Mouse (Mus musculus) right cerebral cortex, postnatal 14 days (tissue): ENCODE measurements around the gene Gm38392.
"Not testable (repeated sequence)": the region's sequence is repeated elsewhere in the genome, so short reads cannot be mapped to it uniquely, and the experiment has no call there.

Experiments
- DNase-seq: peaks from one replicate; pipeline ENCODE4 v3.0.0; 2022

Gm38392 gene

GRCm38 (mm10) chr3:88276529-88277143, 10.4 kb downstream of the Gm38392 start:
- peak; percentile 20 for DNase-seq

GRCm38 (mm10) chr3:88276121-88276520, 10.9 kb downstream of the Gm38392 start:
- DNase-seq, result no peak

- DNase-seq, result no peak
These were observed 13.0 kb downstream of the Gm38392 start for GRCm38 (mm10) chr3:88274002-88274401.

DNA sequence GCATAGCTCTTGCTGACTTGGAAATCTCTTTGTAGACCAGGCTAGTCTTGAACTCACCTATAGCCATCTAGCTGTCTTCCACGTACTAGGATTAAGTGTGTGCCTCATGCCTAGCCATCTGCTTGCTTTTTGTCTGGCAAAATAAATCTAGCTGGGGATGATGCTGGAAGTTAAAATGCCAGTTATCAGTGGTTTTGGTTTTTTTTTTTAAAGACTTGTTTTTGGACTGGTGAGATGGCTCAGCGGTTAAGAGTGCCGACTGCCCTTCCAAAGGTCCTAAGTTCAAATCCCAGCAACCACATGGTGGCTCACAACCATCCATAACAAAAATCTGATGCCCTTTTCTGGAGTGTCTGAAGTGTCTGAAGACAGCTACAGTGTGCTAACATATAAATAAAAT, 15.2 kb downstream of the Gm38392 start:
- DNase-seq, result no peak

DNA sequence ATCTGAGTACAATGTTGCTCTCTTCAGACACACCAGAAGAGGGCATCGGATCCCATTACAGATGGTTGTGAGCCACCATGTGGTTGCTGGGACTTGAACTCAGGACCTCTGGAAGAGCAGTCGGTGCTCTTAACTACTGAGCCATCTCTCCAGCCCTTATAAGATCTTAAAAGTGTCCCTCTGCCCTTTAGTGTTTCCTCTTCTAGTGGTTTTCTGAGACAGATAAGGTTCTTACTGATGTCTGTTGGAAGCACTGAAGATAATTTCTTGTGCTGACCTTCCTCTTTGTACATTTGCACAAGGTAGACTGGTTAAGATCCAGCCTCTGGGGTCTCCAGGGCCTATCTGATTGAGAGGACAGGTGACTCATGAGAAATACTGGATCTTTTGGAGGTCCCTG, 15.7 kb downstream of the Gm38392 start:
- not testable (repeated sequence) for DNase-seq

DNA sequence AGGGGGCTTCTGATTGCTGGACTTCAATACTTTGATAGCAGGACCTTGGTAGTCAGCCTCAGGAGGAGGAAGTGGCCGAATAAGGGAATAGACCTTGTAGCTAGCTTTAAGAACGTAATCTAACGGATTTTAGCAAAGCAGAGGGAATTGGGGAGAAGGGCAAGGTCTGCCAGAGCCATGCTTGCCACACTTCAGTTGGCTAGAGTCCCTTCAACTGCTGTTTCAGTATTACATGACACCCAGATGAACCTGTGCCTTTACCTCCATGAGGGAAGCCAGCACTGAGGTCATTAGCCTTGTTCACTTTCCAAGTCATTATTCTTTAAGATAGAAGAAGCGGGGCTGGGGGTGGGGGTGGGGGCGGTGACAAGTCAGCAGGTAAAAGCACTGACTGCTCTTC, 18.0 kb downstream of the Gm38392 start:
- DNase-seq, result no peak

DNA sequence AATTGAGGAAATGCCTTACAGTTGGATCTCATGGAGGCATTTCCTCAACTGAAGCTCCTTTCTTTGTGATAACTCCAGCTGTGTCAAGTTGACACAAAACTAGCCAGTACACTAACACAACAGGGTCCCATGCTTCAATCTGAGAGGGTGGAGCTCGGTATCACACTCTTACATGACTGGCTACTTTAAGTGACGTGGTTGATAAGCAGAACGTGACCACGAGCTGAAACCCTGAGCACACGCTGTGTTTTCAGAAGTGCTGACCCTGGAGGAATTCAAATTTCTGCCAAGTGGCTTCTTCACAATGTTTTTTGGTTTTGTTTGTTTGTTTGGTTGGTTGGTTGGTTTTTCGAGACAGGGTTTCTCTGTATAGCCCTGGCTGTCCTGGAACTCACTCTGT, 19.0 kb downstream of the Gm38392 start:
- DNase-seq, result not testable (repeated sequence)

- no peak for DNase-seq
These were observed 24.7 kb downstream of the Gm38392 start for GRCm38 (mm10) chr3:88262346-88262745.

DNA sequence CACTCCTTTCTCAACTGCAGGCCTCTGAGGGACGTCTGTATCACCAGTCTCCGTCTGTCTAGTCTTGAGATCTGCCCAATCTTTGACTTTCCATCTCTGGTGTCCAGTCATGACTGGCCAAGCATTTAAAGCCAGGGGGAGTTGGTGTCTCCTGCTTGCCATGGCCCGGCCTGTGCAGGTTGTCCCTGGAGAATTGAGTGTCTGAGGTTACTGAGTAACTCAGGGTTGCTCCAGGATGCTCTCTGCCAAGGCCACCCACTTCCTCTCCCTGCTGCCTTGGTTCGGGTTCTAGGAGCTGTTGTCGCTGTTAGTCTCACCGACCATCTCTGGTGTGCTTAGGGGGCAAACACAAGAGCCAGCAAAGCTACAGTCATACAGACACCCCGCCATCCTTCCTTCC, 30.6 kb downstream of the Gm38392 start:
- DNase-seq, result no peak

DNA sequence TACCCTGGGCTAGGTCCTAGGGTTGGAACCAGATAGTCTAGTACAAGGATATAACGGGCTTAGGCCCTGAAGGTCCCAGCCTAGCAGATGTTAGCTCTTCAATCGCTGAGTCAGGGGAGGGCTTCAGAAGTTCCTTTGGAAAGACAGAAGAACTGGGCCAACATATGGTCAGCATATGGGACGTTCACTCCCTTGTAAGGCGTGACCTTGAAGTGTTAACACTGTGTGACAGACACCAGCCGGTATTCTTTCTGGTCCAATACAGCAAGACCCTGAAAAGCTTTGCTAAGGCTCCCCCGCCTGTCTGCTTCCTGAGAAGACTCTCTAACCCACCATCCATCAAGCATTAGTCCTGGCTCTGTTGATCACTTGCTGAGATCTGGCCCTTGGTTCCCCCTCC, 31.1 kb downstream of the Gm38392 start:
- DNase-seq, result no peak

GRCm38 (mm10) chr3:88254268-88254926, 32.6 kb downstream of the Gm38392 start, which contains the start of gene Rhbg:
Gene Rhbg (minus strand): TSS chr3:88254709.
- no peak for DNase-seq

GRCm38 (mm10) chr3:88252739-88253138, 34.3 kb downstream of the Gm38392 start:
- DNase-seq, result no peak

GRCm38 (mm10) chr3:88248406-88248805, 38.6 kb downstream of the Gm38392 start:
- DNase-seq, result no peak

DNA sequence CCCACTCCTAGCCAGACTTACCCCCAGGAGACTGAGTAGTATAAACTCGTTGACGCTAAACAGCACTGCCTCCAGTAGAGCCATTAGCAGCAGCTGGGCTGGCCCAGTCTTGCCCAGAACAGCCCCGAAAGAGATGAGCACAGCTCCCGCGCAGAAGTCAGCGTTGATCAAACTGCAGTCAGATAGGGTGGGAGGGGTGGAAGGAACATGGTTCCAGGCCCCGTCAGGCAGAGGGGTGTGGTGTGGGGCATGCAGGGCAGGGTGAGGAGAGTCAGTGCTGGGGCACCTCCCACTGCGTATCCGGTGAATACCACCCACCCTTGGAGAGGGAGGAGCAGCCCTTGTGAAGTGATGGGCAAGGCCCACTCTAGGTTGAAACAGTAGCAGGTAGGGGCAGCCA, 39.3 kb downstream of the Gm38392 start:
- DNase-seq, result no peak

GRCm38 (mm10) chr3:88245811-88246210, 41.2 kb downstream of the Gm38392 start:
- peak; percentile 84 for DNase-seq

DNA sequence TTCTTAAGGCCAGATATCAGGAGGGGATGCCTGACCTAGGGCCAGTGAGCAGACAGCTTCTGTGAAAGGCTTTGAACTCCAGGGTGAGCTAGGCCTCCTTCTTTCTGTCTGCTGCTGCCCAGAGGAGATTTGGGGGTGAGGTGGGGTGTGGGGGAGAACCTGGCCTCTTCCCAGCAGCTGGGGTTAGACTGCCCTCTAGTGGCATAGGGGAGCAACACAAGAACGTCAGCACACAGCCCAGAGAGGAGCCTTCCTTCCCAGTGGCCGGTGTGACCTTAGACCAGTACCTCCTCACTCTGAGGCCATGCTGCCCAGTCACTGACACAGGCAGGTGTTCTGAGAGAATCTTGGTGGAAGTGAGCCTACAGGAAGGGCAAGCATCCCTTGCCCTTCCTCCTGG, 42.9 kb downstream of the Gm38392 start:
- DNase-seq, result peak; percentile 64

GRCm38 (mm10) chr3:88242531-88242930, 44.5 kb downstream of the Gm38392 start:
- DNase-seq, result peak; percentile 79

DNA sequence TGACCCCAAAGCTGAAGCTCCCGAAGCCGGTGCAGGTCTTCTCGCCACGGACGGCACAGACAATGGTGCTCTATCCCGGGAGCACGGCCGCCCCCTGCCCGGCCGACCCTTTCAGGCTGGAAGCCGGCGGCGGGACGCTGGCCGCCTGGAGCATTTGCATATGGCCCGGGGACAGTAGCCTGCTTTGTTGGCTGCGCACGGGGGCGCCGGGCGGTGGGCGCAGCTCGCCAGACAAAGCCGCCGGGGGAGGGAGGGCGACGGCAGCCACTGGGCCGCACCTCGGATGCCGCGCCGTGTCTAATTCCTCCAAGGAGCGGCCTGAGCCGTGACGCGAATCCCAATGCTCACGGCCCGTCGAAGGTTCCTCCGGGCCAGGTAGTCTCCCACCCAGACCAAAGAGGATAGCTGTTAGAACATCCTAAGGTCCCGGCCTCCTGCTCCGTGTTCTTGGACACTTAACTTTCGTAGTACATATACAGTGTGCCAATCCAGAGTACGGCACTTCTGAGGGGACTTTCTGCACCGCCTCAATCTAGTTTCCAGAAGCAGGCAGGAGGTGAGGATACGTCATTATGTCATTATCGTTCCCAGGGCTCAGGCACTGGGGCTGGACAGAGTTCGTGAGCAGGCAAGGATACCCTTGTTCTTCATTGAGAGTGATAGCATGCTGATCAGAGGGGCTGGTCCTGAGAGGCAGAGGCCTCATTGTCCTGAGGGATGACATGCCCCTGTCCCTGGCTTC, 45.8 kb downstream of the Gm38392 start:
- DNase-seq, result no peak

DNA sequence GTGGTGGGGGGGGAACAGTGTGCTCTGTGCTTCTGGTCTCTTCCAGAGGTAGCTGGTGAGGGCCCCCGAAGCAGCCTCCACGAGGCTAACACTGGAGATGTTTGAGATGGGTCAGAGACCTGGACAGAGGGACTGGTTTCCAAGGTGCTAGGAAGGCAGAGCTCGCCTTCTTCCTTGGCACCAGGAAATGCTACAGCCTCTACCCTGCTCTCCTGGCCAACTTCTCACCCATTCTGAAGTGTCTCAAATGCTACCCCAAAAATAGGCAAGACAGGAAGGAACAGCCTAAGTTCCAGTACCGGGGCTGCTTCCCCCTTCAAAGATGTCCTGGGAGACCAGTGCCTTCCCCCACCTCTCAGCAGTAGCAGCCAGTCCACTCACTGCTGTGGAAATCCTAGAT, 47.6 kb downstream of the Gm38392 start:
- DNase-seq, result no peak

DNA sequence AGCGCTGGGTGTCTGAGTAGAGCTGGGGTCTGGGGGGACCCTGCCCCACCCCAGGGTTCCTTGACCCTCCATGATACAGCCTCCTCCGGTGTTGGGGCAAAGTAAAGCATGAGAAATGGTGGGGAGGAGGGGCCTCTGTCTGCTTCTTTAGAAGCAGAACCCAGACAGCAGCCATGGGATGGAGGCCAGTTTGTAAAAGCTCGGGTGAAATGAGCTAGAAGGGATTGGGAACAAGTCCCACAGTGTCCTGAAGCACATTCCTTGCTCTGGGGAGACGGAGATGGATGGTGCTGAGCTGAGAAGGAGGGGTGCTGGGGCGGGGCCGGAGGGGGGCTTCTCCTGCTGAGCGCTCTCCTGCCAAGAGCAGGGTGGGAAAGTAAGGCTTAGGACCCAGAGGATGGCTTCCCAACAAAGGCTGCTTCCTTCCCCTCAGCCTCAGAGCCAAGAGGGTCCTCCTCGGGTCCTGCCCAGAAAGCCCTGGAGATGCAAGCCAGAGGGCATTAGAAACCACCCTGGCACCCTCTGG, 48.1 kb downstream of the Gm38392 start:
- no peak for DNase-seq

GRCm38 (mm10) chr3:88237556-88238194, 49.3 kb downstream of the Gm38392 start:
- DNase-seq, result no peak

DNA sequence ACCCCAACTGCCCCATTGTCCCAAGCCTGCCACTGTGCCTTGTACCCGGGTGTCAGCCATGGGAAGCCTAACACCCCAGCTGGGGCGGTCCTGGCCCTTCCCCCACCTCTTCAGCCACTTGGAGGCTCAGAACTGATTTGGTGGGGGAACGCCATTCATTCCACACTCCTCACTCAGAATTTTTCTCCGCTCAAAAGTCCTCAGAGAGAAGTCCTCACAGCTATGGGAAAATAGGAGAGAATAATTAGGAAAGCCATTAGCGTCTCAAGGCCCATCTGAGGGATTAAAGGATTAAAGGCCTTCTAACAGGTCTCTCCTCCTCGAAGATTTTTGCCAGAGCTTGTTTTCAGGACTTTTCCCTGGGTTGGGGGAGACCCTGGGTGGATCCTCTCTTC, 49.9 kb downstream of the Gm38392 start:
- DNase-seq, result no peak

- DNase-seq, result no peak
These were observed 51.4 kb downstream of the Gm38392 start for GRCm38 (mm10) chr3:88235616-88236015.
